Mouse (Mus musculus) cerebellum, adult 2 months (tissue): ENCODE results near the gene Otogl. TPM values are rescaled to one million over a fixed set of nuclear protein-coding genes. Genes with fewer than 3 reads are reported as not detected.

Source experiments
- DNase-seq, 2 experiments: peaks; one replicate each; pipeline ENCODE4 v3.0.0; 2021
- H3K27ac ChIP-seq: fragments of 200-500 bp; 2 replicates; pipeline ENCODE4 v1.5.1; 2012; ENCODE audit warnings: low read length, control low read depth, inconsistent platforms; ENCODE audit not compliant: insufficient read depth
- H3K27me3 ChIP-seq: fragments of 200-500 bp; 2 replicates; pipeline ENCODE4 v1.6.1; 2012; ENCODE audit warnings: inconsistent platforms, mild to moderate bottlenecking, low read length, moderate library complexity; ENCODE audit not compliant: control insufficient read depth, insufficient read depth
- H3K4me1 ChIP-seq: fragments of 200-500 bp; 2 replicates; pipeline ENCODE4 v1.6.1; 2011; ENCODE audit warnings: low read length; ENCODE audit not compliant: control insufficient read depth, insufficient read depth
- H3K4me3 ChIP-seq: fragments of 200-500 bp; replicated peaks from 2 replicates; pipeline ENCODE3; 2011; ENCODE audit warnings: mild to moderate bottlenecking, low read depth, low read length, control low read depth; ENCODE audit not compliant: insufficient read depth
- CTCF ChIP-seq: fragments of 200-500 bp; IDR thresholded peaks from 2 replicates; pipeline ENCODE4 v1.5.1; 2011; ENCODE audit warnings: low read depth, mild to moderate bottlenecking, control low read depth, low read length, moderate library complexity, borderline replicate concordance; ENCODE audit not compliant: insufficient read depth
- POLR2A ChIP-seq: fragments of 200-500 bp; IDR thresholded peaks from 2 replicates; pipeline ENCODE4 v1.6.1; 2011; ENCODE audit warnings: low read length, control low read depth, borderline replicate concordance; ENCODE audit not compliant: insufficient read depth
- WGBS: fragments of 180-500 bp; shearing (Covaris S2); methylation state at CpG from one replicate; pipeline ENCODE4 v1.1.7; 2018; 5-methylcytosine and 5-hydroxymethylcytosine counted together
- polyA plus RNA-seq: library from polyadenylated mRNA; depleted of rRNA; stranded (reverse); fragments of >200 nt; gene quantifications from 2 replicates; pipeline ENCODE4 v1.2.3, GENCODE M21; 2012

Otogl gene
- polyA plus RNA-seq, 1 experiment, result 0.05 TPM

GRCm38 (mm10) chr10:107901204-107901879 lies 10.6 kb downstream of the Otogl start:
- no peaks in the 10 kb centered on the region for H3K27me3 ChIP-seq
- WGBS, result 66% methylated on average over 13 of the region's 13 CpGs
- TF ChIP-seq CTCF (no peak), POLR2A (no peak)
- H3K27ac ChIP-seq, result no peak overlapping the region
- no peak overlapping the region for H3K4me3 ChIP-seq
- no peak for DNase-seq
- no peaks in the 10 kb centered on the region for H3K4me1 ChIP-seq

DNA sequence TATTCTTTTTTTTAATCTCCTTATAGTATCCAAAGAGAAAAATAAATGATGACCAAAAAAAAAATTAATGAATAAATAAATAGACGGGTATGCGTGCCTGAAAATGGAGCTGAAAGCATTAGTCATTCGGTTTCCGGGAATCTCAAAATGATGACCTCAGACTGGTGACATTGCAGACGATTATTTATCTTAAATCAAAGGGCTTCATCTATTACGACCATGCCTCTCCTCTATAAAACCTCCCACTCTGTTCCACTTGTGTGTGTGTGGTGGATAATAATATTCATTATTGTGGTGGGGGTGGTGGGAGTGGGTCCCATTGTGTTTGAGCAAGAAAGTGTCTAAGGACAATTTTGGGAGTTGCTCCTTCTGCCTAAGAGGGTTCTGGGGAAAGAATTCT lies 12.0 kb downstream of the Otogl start:
- no peaks in the 10 kb centered on the region for H3K4me1 ChIP-seq
- 90% methylated on average over 6 of the region's 6 CpGs for WGBS
- no peak overlapping the region for H3K27ac ChIP-seq
- no peak for DNase-seq
- H3K4me3 ChIP-seq, result no peak overlapping the region
- no peak for TF ChIP-seq POLR2A
- TF ChIP-seq CTCF, result no peak
- H3K27me3 ChIP-seq, result no peaks in the 10 kb centered on the region

DNA sequence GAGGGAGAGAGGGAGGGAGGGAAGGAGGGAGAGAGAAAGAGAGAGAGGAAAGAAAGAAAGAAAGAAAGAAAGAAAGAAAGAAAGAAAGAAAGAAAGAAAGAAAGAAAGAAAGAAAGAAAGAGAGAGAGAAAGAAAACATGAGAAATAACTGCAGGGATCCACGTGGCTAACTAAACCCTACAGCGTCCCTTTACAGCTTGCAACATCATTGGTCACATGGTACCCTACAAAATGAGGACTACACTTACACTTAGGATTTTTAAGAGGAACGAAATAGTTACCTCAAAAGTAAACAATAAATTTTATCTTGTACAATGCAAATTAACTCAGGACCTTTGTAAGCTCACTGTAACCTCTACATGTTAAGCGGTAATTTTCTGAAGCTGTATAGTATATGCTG lies 15.8 kb downstream of the Otogl start:
- H3K27ac ChIP-seq, result no peak overlapping the region
- no peak for DNase-seq
- TF ChIP-seq CTCF (no peak), POLR2A (no peak)
- WGBS, result 83% methylated on average over 4 of the region's 4 CpGs
- no peak overlapping the region for H3K4me3 ChIP-seq
- H3K4me1 ChIP-seq, result no peaks in the 10 kb centered on the region
- H3K27me3 ChIP-seq, result no peaks in the 10 kb centered on the region

GRCm38 (mm10) chr10:107894663-107895581 lies 17.0 kb downstream of the Otogl start:
- WGBS, result 70% methylated on average over 8 of the region's 8 CpGs
- H3K27ac ChIP-seq, result no peak overlapping the region
- TF ChIP-seq CTCF (no peak), POLR2A (no peak)
- no peaks in the 10 kb centered on the region for H3K27me3 ChIP-seq
- DNase-seq, result no peak
- H3K4me1 ChIP-seq, result no peaks in the 10 kb centered on the region
- no peak overlapping the region for H3K4me3 ChIP-seq

DNA sequence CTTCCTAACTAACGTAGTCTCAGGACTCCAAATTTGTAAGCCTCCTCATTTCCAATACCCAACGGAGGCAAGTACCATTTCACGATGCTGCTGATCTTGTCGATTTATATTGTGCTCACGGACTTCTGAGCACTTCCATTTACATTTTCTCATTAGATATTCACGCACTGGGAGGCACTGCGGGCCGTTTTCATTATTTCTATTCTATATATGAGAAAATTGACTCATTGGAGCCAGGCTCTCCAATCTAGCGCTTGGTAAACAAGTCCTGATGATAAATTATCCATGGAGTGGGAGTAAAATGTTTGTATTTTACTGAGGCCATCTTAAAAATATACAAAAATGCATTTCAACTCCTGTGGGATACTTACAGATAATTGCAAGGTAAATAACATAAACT lies 21.5 kb downstream of the Otogl start:
- no peaks in the 10 kb centered on the region for H3K27me3 ChIP-seq
- TF ChIP-seq CTCF (no peak), POLR2A (no peak)
- no peak overlapping the region for H3K27ac ChIP-seq
- no peak for DNase-seq
- no peak overlapping the region for H3K4me3 ChIP-seq
- WGBS, result 81% methylated on average over 9 of the region's 9 CpGs
- no peaks in the 10 kb centered on the region for H3K4me1 ChIP-seq

DNA sequence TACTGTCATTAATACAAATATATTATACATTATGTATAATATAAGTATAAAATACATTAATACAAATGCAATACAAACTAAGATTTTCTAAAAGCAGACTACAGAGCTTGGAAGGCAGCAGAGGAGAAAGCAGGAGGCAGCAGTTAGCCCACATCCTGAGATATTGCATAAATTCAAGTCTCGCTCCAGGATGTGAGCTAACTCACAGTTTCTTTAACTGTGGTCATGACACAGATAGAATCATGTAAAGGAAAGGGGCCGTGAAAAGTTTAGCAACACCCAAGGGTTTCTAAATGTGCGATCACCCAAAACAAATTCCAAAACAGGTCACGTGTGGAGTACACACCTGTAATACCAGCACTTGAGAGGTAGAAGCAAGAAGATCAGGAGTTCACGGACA lies 39.4 kb downstream of the Otogl start:
- 95% methylated on average over 5 of the region's 5 CpGs for WGBS
- Histone ChIP-seq H3K27me3 (no peaks in the 10 kb centered on the region), H3K27ac (no peak overlapping the region), H3K4me3 (no peak overlapping the region), H3K4me1 (no peaks in the 10 kb centered on the region)
- DNase-seq, result no peak
- TF ChIP-seq CTCF, result no peak
- no peak for TF ChIP-seq POLR2A

- WGBS, result 78% methylated on average over 4 of the region's 4 CpGs
- no peak for DNase-seq
- H3K4me1 ChIP-seq, result no peaks in the 10 kb centered on the region
- no peaks in the 10 kb centered on the region for H3K27me3 ChIP-seq
- TF ChIP-seq POLR2A (no peak), CTCF (no peak)
- H3K4me3 ChIP-seq, result no peak overlapping the region
- no peak overlapping the region for H3K27ac ChIP-seq
Measured at GRCm38 (mm10) chr10:107872109-107872508, 39.8 kb downstream of the Otogl start.

- 90% methylated on average over 7 of the region's 7 CpGs for WGBS
Measured at GRCm38 (mm10) chr10:107870540-107870939, 41.4 kb downstream of the Otogl start.

More at GRCm38 (mm10) chr10:107870540-107870939, 41.4 kb downstream of the Otogl start:
- TF ChIP-seq POLR2A, result no peak
- TF ChIP-seq CTCF, result no peak
- Histone ChIP-seq H3K4me1 (no peaks in the 10 kb centered on the region), H3K4me3 (no peak overlapping the region), H3K27me3 (no peaks in the 10 kb centered on the region), H3K27ac (no peak overlapping the region)
- no peak for DNase-seq
